Mouse (Mus musculus): ENCODE data around the gene Dcun1d4.

DNA sequence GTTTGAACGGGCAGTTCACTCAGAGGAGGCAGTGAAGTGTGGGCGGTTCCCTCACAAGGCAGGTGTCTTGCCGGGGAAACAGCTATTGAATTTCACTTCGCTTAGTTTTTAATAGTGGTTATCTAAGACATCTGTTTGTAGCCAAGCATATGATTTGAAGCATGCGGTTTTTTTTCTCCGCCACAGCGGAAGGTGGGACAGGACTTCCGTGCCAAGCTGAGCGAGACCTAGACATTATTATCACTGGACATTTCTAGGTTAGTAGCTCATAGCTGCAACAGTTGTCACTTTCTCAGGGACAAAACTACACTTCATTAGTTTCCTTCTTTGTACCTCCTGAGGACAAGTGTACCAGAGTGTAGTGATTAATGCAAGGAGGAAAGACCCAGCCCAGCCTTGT, 38.6 kb upstream of the Dcun1d4 start:
- no peak for TF ChIP-seq CTCF (IDR thresholded peaks at IDR 0.05; ENCODE audit: control insufficient read depth, insufficient read depth, low read length)
- TF ChIP-seq POLR2A (IDR thresholded peaks at IDR 0.05; ENCODE audit: borderline replicate concordance, control insufficient read depth, low read depth, low read length) = no peak

Measured in bone marrow, adult 2 months (tissue).